Mouse (Mus musculus): ENCODE data around the gene Tada2a. TPM values are rescaled to one million over a fixed set of nuclear protein-coding genes. Genes with fewer than 3 reads are reported as not detected.

Tada2a gene
- polyA plus RNA-seq, 1 experiment = 10.2 TPM

DNA sequence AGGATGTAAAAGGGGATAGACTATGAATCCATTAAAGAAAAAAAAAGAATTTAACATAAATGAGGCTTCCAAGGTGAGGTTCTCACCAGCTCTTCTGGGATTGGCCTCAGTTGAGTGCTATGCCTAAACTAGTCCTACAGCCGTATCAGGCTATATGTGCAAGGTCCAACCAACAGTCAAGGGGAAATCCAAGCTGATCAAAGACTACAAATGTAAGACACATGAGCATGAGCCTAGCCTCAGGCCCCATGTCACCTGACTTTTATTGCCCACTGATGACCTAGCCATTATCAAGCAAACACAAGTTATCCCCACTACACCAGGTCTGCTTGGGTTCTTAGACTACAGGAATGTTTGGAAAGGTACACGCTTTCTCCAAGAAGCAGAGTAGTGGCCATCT, 69.6 kb downstream of the Tada2a start:
- no peak for TF ChIP-seq MAX (IDR thresholded peaks at IDR 0.05)
- no peak for TF ChIP-seq USF1 (IDR thresholded peaks at IDR 0.05; ENCODE audit: low read depth)
- no peak for TF ChIP-seq FOSL1 (IDR thresholded peaks at IDR 0.05; ENCODE audit: insufficient read depth, low read length, poor library complexity, severe bottlenecking)
- TF ChIP-seq CTCF (IDR thresholded peaks at IDR 0.05; ENCODE audit: control insufficient read depth, insufficient read depth, insufficient read length) = no peak
- TF ChIP-seq CEBPB (IDR thresholded peaks at IDR 0.05; ENCODE audit: low read depth) = no peak
- no peak for TF ChIP-seq MYOD1 (IDR thresholded peaks at IDR 0.05; ENCODE audit: control insufficient read depth, insufficient read length, low read depth)
- no peak for TF ChIP-seq MYOG (IDR thresholded peaks at IDR 0.05; ENCODE audit: control insufficient read depth, extremely low read depth, insufficient read length)

DNA sequence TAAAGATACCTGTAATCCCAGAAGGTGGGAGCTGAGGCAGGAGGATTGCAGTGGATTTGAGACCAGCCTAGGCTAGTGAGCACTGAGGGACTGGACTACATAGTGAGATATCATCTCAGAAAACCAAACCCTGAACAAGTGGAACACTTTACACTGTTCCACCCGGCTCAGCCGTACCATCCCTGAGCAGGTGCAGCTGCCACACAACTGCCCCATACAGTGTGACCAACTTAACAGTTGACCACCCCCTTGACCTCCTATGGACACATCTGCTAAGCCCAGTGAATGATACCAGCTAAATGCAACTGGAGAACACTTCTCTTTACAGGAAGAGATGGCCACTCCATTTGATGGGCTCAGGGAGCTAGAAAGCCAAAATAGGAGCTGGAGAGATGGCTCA, 72.0 kb downstream of the Tada2a start:
- Histone ChIP-seq H3K79me3 (ENCODE audit: low read depth) (peaks cover 16% of the 10 kb centered on the region), H3K36me3 (ENCODE audit: control insufficient read depth, insufficient read depth) (peaks cover 9% of the 10 kb centered on the region), H3K27me3 (ENCODE audit: control insufficient read depth, insufficient read depth, insufficient read length) (no peaks in the 10 kb centered on the region), H3K4me3 (ENCODE audit: insufficient read depth, poor library complexity, severe bottlenecking) (no peak overlapping the region), H3K79me2 (ENCODE audit: control insufficient read depth, insufficient read depth) (peaks cover 68% of the 10 kb centered on the region), H3ac (ENCODE audit: control insufficient read depth, insufficient read length, low read depth) (no peak overlapping the region)
- no peak for TF ChIP-seq USF1 (IDR thresholded peaks at IDR 0.05; ENCODE audit: low read depth)
- no peak for TF ChIP-seq MYOD1 (IDR thresholded peaks at IDR 0.05; ENCODE audit: control insufficient read depth, insufficient read length, low read depth)
- no peak for TF ChIP-seq FOSL1 (IDR thresholded peaks at IDR 0.05; ENCODE audit: insufficient read depth, low read length, poor library complexity, severe bottlenecking)
- no peak for TF ChIP-seq CTCF (IDR thresholded peaks at IDR 0.05; ENCODE audit: control insufficient read depth, insufficient read depth, insufficient read length)
- no peak for TF ChIP-seq CEBPB (IDR thresholded peaks at IDR 0.05; ENCODE audit: low read depth)

More for the DNA sequence above, 69.6 kb downstream of the Tada2a start:
- peaks cover 6% of the 10 kb centered on the region for H3K36me3 ChIP-seq (ENCODE audit: control insufficient read depth, insufficient read depth)
- no peak overlapping the region for H3ac ChIP-seq (ENCODE audit: control insufficient read depth, insufficient read length, low read depth)
- H3K79me2 ChIP-seq (ENCODE audit: control insufficient read depth, insufficient read depth) = peaks cover 84% of the 10 kb centered on the region
- no peaks in the 10 kb centered on the region for H3K27me3 ChIP-seq (ENCODE audit: control insufficient read depth, insufficient read depth, insufficient read length)
- H3K4me3 ChIP-seq (ENCODE audit: insufficient read depth, poor library complexity, severe bottlenecking) = no peak overlapping the region
- peaks cover 27% of the 10 kb centered on the region for H3K79me3 ChIP-seq (ENCODE audit: low read depth)

DNA sequence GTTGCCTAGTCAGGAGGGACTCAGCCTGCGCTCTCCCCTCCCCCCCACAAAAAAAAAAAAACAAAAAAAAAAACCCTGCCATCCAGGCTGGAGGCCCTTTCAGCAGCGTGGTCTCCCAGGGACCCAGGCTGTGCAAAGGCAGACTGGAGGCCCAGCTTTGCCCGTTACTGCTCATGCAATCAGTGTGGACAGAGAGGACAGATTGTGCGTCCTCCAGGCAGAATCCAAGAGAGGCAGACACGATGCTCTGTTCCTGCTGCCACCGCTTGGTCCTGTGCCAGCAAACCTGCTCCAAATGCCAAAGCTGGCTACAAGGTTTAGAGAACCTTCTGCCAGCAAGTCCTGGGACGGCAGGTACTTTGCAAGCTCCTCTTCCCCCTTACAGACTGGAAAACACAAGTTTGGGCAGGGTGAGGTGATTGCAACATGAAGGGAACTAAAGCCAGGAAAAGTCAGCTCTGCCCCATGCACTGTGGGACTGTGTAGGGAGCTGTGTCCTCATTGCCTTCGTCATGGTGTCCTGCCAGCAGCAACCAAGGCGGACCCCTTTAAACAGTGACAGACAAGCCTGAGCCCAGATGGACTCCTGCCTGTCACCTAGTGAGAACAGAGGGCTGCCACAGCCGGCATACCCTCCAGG, 75.8 kb downstream of the Tada2a start:
- Histone ChIP-seq H3K27me3 (ENCODE audit: control insufficient read depth, insufficient read depth, insufficient read length) (no peaks in the 10 kb centered on the region), H3K4me3 (ENCODE audit: insufficient read depth, poor library complexity, severe bottlenecking) (no peak overlapping the region)

DNA sequence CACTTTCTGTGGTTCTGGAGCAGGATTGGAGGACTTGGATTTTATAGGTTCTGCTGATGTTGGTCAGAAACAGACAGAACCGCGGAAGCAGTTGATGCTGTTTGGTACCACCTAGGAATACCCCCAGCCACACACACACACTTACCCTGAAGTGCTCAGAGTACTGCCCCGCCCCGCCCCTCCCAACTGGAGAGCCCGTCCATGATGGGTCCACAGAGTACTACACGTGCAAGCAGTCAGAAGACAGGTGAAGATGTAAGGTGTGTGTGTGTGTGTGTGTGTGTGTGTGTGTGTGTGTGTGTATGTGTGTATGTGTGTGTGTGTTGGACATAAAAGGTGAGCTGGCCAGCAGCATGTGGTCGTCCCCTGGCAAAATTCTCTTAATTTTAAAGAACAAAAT, 76.3 kb downstream of the Tada2a start:
- H3K36me3 ChIP-seq (ENCODE audit: control insufficient read depth, insufficient read depth) = peaks cover 12% of the 10 kb centered on the region
- peaks cover 26% of the 10 kb centered on the region for H3K79me2 ChIP-seq (ENCODE audit: control insufficient read depth, insufficient read depth)
- no peak overlapping the region for H3K4me3 ChIP-seq (ENCODE audit: insufficient read depth, poor library complexity, severe bottlenecking)
- H3ac ChIP-seq (ENCODE audit: control insufficient read depth, insufficient read length, low read depth) = no peak overlapping the region
- peaks cover 6% of the 10 kb centered on the region for H3K79me3 ChIP-seq (ENCODE audit: low read depth)
- no peak for TF ChIP-seq FOSL1 (IDR thresholded peaks at IDR 0.05; ENCODE audit: insufficient read depth, low read length, poor library complexity, severe bottlenecking)
- no peak for TF ChIP-seq CTCF (IDR thresholded peaks at IDR 0.05; ENCODE audit: control insufficient read depth, insufficient read depth, insufficient read length)
- no peak for TF ChIP-seq CEBPB (IDR thresholded peaks at IDR 0.05; ENCODE audit: low read depth)
- TF ChIP-seq MYOG (IDR thresholded peaks at IDR 0.05; ENCODE audit: control insufficient read depth, extremely low read depth, insufficient read length) = no peak
- no peak for TF ChIP-seq MYOD1 (IDR thresholded peaks at IDR 0.05; ENCODE audit: control insufficient read depth, insufficient read length, low read depth)
- no peak for TF ChIP-seq USF1 (IDR thresholded peaks at IDR 0.05; ENCODE audit: low read depth)
- no peak for TF ChIP-seq MAX (IDR thresholded peaks at IDR 0.05)
- H3K27me3 ChIP-seq (ENCODE audit: control insufficient read depth, insufficient read depth, insufficient read length) = no peaks in the 10 kb centered on the region

More for the DNA sequence above, 75.8 kb downstream of the Tada2a start:
- H3ac ChIP-seq (ENCODE audit: control insufficient read depth, insufficient read length, low read depth) = no peak overlapping the region
- peaks cover 13% of the 10 kb centered on the region for H3K36me3 ChIP-seq (ENCODE audit: control insufficient read depth, insufficient read depth)
- peaks cover 32% of the 10 kb centered on the region for H3K79me2 ChIP-seq (ENCODE audit: control insufficient read depth, insufficient read depth)
- peaks cover 7% of the 10 kb centered on the region for H3K79me3 ChIP-seq (ENCODE audit: low read depth)
- no peak for TF ChIP-seq MYOG (IDR thresholded peaks at IDR 0.05; ENCODE audit: control insufficient read depth, extremely low read depth, insufficient read length)
- no peak for TF ChIP-seq USF1 (IDR thresholded peaks at IDR 0.05; ENCODE audit: low read depth)
- no peak for TF ChIP-seq CEBPB (IDR thresholded peaks at IDR 0.05; ENCODE audit: low read depth)
- no peak for TF ChIP-seq MAX (IDR thresholded peaks at IDR 0.05)
- no peak for TF ChIP-seq MYOD1 (IDR thresholded peaks at IDR 0.05; ENCODE audit: control insufficient read depth, insufficient read length, low read depth)
- TF ChIP-seq CTCF (IDR thresholded peaks at IDR 0.05; ENCODE audit: control insufficient read depth, insufficient read depth, insufficient read length) = no peak
- no peak for TF ChIP-seq FOSL1 (IDR thresholded peaks at IDR 0.05; ENCODE audit: insufficient read depth, low read length, poor library complexity, severe bottlenecking)

DNA sequence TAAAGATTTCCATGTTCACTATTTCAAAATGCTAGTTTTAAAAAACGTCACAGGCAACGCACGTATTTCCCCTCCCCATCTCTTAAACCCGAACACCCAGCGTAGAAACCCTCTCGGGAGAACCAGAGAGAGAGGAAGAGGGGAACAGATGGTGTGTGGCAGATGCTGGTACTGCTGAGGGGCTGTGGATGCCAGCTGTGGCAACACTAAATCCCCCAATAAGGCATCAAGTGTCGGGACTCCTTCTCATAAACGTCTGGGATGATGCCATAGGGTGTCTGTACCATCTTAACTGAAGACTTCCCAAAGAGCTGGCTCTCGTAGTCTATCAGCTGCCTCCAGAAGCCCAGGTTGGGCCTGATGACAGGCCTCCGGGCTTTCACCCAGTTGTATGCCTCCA, 81.0 kb downstream of the Tada2a start:
- no peak overlapping the region for H3ac ChIP-seq (ENCODE audit: control insufficient read depth, insufficient read length, low read depth)
- H3K4me3 ChIP-seq (ENCODE audit: insufficient read depth, poor library complexity, severe bottlenecking) = no peak overlapping the region
- no peaks in the 10 kb centered on the region for H3K79me2 ChIP-seq (ENCODE audit: control insufficient read depth, insufficient read depth)
- TF ChIP-seq USF1 (IDR thresholded peaks at IDR 0.05; ENCODE audit: low read depth) = no peak
- no peak for TF ChIP-seq CTCF (IDR thresholded peaks at IDR 0.05; ENCODE audit: control insufficient read depth, insufficient read depth, insufficient read length)
- no peak for TF ChIP-seq MYOD1 (IDR thresholded peaks at IDR 0.05; ENCODE audit: control insufficient read depth, insufficient read length, low read depth)
- TF ChIP-seq CEBPB (IDR thresholded peaks at IDR 0.05; ENCODE audit: low read depth) = no peak
- TF ChIP-seq FOSL1 (IDR thresholded peaks at IDR 0.05; ENCODE audit: insufficient read depth, low read length, poor library complexity, severe bottlenecking) = no peak
- no peak for TF ChIP-seq MAX (IDR thresholded peaks at IDR 0.05)
- H3K79me3 ChIP-seq (ENCODE audit: low read depth) = no peaks in the 10 kb centered on the region
- no peaks in the 10 kb centered on the region for H3K27me3 ChIP-seq (ENCODE audit: control insufficient read depth, insufficient read depth, insufficient read length)
- peaks cover 27% of the 10 kb centered on the region for H3K36me3 ChIP-seq (ENCODE audit: control insufficient read depth, insufficient read depth)
